Mouse (Mus musculus): Measurements from ENCODE around the gene Gm21095. TPM values are rescaled to one million over a fixed set of nuclear protein-coding genes. Genes with fewer than 3 reads are reported as not detected.
"Not testable (repeated sequence)": the region's sequence is repeated elsewhere in the genome, so short reads cannot be mapped to it uniquely, and the experiment has no call there.

Gene Gm21095
- polyA plus RNA-seq (2012; ENCODE audit: insufficient read depth, insufficient read length, missing spikeins): not detected in 2 replicates

DNA sequence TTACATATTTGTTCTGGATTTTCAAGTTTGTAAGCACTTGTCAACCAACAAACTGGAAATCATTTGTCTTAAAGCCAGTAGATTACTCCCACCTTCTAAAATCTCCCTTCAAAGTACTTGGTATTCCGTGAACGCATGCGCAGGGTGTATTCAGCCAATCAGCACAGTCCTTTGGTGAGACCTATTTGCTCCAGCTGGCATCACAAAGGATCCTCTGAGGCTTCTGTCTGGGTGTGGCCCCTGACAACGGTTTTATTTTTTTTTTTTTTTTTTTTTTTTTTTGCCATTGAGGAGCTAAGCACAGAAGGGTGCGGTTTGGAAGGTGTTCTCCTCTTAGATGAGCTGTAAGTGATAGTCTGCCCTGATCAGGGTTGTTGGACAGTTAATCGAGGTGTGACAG lies at the start of gene Gm21095:
Gm21095 (plus strand) TSS at position 301 of the 400 bp plus-strand sequence.
- H3K4me3 ChIP-seq (ENCODE audit: insufficient read depth, low read length); H3K4me1 ChIP-seq (ENCODE audit: control insufficient read depth, insufficient read depth, low read length); H3K27ac ChIP-seq (ENCODE audit: insufficient read depth, low read depth, low read length): not testable (repeated sequence)
